Mouse (Mus musculus) gastrocnemius, postnatal 14 days (tissue): ENCODE data around the gene Rpsa. TPM values are rescaled to one million over a fixed set of nuclear protein-coding genes. Genes with fewer than 3 reads are reported as not detected.

ENCODE experiments used
- DNase-seq: peaks from one replicate; pipeline ENCODE4 v3.0.0; 2021; ENCODE audit warnings: mixed read lengths
- intact Hi-C: fragments of 180-260 bp; cut with DNase I; formaldehyde crosslinking; loops from one replicate; pipeline ENCODE4 v1.15.1; 2025; ENCODE audit warnings: low total_unique reads
- total RNA-seq, 2 experiments: library from RNA; stranded (reverse); gene quantifications; 2 replicates each; pipeline ENCODE4 v1.2.3; 2021

Gene Rpsa
- total RNA-seq, 2 experiments from 2014 or later, result 554 to 604 TPM

DNA sequence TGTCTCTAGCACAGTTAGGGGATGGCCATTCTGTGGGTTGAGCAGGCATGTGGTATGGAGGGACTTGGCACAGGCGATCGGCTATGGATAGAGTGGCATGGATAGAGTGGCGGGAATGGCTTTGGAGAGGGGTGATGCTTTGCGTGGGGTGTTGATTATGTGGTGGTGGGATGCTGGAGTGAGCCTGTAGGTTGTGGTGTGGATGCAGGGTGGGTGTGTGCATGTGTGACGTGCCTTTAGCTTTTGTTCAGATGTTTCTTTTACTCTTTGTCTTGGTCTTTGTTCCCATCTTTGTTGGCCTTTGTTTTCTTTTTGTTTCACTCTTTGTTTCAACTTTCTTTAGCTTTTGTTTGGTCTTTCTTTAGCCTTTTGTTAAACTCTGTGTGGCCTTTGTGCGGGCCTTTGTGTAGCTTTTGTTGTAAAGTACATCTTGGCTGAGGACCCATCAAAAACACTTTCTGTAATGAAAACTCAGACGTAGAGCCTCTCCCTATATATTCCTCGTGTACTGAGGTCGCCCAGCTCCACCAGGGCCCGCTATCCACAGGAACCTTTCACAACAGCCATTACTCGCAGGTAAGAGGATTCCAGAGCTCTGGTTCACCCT is 21.8 kb downstream of the Rpsa start, which contains the start of gene Mobp:
Mobp (plus strand) TSS at position 486 of the 607 bp plus-strand sequence.
- DNase-seq, result no peak
- intact Hi-C loops, result no loop called here

DNA sequence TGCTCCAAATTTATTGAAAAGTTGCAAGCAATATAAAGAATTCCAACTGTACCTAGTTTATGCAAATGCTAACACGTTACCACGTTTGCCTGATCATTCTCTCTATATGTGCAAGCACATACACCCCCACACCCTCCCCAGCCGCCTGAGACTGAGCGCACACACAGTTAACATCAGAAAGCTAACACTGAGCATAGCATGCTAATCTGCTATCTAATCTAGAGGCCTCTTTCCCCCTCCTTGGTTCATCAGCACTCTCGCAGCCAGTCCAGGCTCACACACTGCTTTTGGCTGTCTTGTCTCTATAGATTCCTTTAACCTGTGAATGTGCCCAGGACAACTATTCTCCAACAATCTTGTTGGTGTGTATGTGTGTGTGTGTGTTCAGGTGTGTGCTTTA is 23.7 kb downstream of the Rpsa start:
- intact Hi-C loops, result no loop called here
- no peak for DNase-seq

DNA sequence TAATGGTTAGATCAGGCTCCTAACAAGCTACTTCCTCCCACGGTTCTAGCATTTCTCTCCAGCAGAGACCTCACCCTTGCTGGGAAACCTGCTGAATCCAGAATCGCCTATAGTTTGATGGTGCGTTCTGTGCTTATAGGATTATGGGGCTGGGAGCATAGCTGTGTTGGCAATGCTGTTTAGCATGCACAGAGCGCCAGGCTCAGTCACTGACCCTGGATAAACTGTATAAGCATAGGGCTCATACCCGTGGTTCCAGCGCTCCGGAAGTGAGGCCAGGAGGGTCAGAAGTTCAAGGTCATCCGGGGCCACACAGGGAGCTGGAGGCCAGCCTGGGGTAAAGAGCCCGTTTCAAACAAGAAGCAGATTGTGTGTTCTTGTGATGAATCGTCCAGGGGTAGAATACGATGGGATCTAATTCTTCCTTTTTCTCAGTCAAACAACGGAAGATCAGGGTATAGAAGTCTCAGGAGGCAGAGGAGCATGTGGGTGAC is 24.5 kb downstream of the Rpsa start:
- intact Hi-C loops, result no loop called here

DNA sequence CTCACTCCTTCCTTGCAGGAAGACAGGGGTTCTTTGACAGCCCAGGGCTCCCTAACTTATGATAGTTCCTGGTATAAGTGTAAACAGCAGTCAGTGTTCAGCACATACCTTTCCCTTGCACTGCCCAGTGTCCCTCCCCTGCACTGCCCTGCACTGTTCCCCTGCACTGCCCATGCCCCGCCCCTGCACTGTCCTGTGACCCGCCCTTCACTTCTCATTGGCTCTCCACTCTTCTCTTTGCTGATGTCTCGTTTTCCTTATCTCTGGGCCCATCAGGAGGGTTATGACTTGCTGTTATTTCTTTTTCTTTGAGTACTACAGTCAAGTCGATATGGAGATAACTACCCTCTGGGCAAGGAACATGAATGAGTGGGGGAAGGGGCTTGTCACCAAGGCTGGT is 30.6 kb downstream of the Rpsa start:
- intact Hi-C loops, result no loop called here
- no peak for DNase-seq

More for the DNA sequence above, 24.5 kb downstream of the Rpsa start:
- DNase-seq, result no peak

DNA sequence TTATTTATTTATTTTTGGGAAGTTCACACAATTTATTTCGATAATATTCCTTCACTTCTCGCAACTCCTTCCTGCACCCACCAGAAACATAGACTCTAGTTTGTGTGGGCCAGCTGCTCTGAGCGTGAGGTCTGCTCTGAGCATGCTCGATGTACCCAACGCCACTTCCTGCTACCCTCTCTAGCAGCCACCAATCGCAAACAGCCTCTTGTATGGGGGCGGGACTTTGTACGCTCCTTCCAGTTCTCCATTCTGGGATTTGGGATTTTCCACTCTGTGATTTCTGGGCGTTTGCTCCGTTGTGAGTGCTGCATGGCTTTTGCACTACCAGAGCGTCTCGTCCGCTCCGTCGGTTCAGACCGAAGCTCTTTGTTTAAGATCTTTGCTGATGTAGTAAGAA is 36.4 kb downstream of the Rpsa start:
- intact Hi-C loops, result no loop called here
- DNase-seq, result no peak

DNA sequence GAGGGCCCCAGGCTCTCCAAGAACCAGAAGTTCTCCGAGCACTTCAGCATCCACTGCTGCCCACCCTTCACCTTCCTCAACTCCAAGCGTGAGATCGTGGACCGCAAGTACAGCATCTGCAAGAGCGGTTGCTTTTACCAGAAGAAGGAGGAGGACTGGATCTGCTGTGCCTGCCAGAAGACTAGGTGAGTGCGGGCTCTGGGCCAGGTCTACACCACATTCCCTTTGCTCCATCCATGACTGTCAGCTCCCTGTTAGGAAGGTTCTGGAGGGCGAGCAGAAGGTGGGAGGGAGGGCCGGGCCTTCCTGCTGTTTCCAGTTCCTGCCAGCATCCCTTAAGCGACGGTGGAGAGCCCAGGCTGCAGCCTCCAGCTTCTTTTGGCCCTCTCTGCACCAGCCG is 40.3 kb downstream of the Rpsa start:
- no peak for DNase-seq
- intact Hi-C loops, result no loop called here

DNA sequence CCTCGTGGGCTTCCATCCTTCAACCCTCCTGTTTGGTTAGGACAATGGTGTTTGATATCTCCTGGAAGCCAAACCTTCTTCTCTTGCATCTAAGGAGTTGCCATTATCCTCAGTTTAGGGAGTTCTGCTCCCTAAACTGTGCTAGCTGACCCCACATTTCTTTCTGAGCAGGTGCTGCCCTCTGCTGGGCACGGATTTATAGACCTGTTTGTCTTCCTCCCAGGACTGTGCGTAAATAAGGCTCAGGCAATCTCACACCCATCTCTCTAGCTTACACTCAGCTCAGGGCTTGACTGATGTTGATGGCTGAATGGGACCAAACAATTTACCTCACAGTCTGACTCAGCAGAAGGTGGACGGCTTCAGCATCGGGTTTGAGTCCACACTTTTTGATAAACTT is 43.8 kb downstream of the Rpsa start:
- intact Hi-C loops, result no loop called here
- DNase-seq, result peak; percentile 33

DNA sequence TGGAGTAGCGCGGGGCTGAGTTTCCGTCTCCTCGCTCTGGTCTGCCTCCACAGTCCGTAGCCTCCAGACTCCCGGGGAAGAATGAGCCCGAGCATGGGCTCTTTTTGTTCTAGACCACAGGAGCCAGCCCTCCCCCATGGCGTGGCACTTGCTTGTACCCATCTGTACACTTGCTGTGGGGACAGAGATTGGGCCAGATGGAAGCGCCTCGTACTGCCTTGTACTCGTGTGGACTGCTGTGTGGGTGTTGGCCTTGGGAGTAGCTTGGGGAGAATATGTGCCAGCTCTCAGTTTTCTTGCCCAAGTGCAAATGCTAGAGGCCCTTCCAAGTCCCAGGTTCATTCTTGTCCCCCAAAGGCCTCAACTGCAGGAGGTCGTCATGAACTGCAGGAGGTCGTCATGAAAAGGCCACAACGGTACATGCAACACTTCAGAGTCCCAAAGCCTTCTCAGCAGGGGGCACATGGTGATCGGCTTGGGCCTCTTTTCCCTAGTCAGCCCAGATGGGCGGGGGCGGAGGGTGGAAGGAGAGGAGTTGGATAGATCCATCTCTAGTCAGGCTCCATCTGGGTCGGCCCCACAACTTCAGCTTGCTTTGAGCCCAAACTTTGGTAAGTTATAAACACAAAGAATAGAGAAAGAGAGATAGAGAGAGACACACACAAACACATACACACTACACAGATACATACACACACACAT is 47.1 kb downstream of the Rpsa start:
- no peak for DNase-seq
- intact Hi-C loops, result no loop called here

DNA sequence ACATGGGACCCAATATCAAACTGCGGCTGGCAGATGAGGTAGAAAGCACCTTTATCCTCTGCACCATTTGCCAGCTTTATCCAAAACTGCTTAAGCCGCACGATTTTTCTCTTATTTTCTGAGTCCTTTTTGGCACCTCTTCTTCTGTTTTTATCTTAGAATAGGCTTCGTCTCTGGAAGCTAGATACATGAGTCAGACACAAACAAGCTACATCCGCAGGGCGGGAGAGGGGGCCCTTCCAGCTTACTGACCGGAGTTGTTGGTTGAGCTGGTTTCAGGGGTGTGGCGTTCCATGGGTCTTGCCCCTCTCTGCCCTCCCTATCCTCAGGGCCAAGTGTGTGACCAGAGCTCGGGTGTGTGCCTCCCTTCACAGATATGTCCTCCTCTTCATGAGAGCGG is 51.3 kb downstream of the Rpsa start:
- DNase-seq, result no peak
- intact Hi-C loops, result no loop called here

Other genes starting within 250 kb of the Rpsa start
- 10 to 100 TPM; 11.2 to 11.4 TPM for gene Wdr48, start 232.8 kb upstream of the Rpsa start, total RNA-seq
- 10 to 100 TPM; 16.9 to 17.7 TPM for gene Gorasp1, start 190.1 kb upstream of the Rpsa start, total RNA-seq
- gene Ttc21a, start 190.1 kb upstream of the Rpsa start, total RNA-seq, result not detected
- 1 to 10 TPM; 1.9 to 2.5 TPM for gene Csrnp1, start 143.0 kb upstream of the Rpsa start, total RNA-seq
- gene Xirp1, start 104.1 kb upstream of the Rpsa start, total RNA-seq, result 100 to 1,000 TPM in 1 of 2 experiments, 10 to 100 TPM in 1; 47.9 to 100 TPM
- 1 to 10 TPM in 1 of 2 experiments, under 1 TPM in 1; 0.91 to 1.9 TPM for gene Cx3cr1, start 57.8 kb upstream of the Rpsa start, total RNA-seq
- not detected for gene Ccr8, start 35.6 kb upstream of the Rpsa start, total RNA-seq
- gene Slc25a38, start 17.3 kb upstream of the Rpsa start, total RNA-seq, result 1 to 10 TPM; 9.2 to 9.5 TPM
- gene Mobp, start 22.0 kb downstream of the Rpsa start, total RNA-seq, result under 1 TPM; 0.16 to 0.27 TPM
- gene Myrip, start 173.8 kb downstream of the Rpsa start, total RNA-seq, result under 1 TPM; 0.57 to 0.89 TPM